Mouse (Mus musculus) intestine, postnatal 0 days (tissue): Measurements from ENCODE around the gene Dtx1. TPM values are rescaled to one million over a fixed set of nuclear protein-coding genes. Genes with fewer than 3 reads are reported as not detected.

Experiments
- ATAC-seq: fragments of 200-750 bp; cut with Nextera tagmentation; 2 replicates; pipeline ENCODE4 v1.8.0; 2017; ENCODE audit warnings: mild to moderate bottlenecking, moderate TSS enrichment, moderate library complexity
- H3K27ac ChIP-seq: fragments of 300-500 bp; sonication (generic); 2 replicates; pipeline ENCODE4 v1.5.1; 2014; ENCODE audit warnings: mild to moderate bottlenecking, low read depth, low read length, moderate library complexity
- H3K27me3 ChIP-seq: fragments of 300-500 bp; sonication (generic); replicated peaks from 2 replicates; pipeline ENCODE4 v1.6.1; 2014; ENCODE audit warnings: low read length, mixed read lengths; ENCODE audit not compliant: control insufficient read depth, insufficient read depth
- H3K36me3 ChIP-seq: fragments of 300-500 bp; sonication (generic); 2 replicates; pipeline ENCODE4 v1.6.1; 2014; ENCODE audit warnings: mild to moderate bottlenecking, moderate library complexity; ENCODE audit not compliant: control insufficient read depth, insufficient read depth
- H3K4me1 ChIP-seq: fragments of 300-500 bp; sonication (generic); replicated peaks from 2 replicates; pipeline ENCODE4 v1.6.1; 2014; ENCODE audit warnings: antibody characterized with exemption, low read length, mixed read lengths; ENCODE audit not compliant: control insufficient read depth, insufficient read depth
- H3K4me2 ChIP-seq: fragments of 300-500 bp; sonication (generic); replicated peaks from 2 replicates; pipeline ENCODE4 v1.6.1; 2014; ENCODE audit warnings: low read depth, mild to moderate bottlenecking, moderate library complexity
- H3K4me3 ChIP-seq: fragments of 300-500 bp; sonication (generic); 2 replicates; pipeline ENCODE4 v1.5.1; 2014; ENCODE audit warnings: low read depth, low read length
- H3K9ac ChIP-seq: fragments of 300-500 bp; sonication (generic); 2 replicates; pipeline ENCODE4 v1.6.1; 2014; ENCODE audit warnings: mild to moderate bottlenecking, low read depth, low read length
- H3K9me3 ChIP-seq: fragments of 300-500 bp; sonication (generic); 2 replicates; pipeline ENCODE4 v1.6.1; 2016; ENCODE audit warnings: mixed run types; ENCODE audit not compliant: control insufficient read depth
- CTCF ChIP-seq: sonication (generic); IDR thresholded peaks from 2 replicates; pipeline ENCODE4 v1.5.1; 2016; ENCODE audit warnings: low read depth, mild to moderate bottlenecking, control low read depth, antibody characterized with exemption, moderate library complexity
- WGBS: fragments of 180-500 bp; shearing (Covaris S2); extraction: QIAGEN DNeasy Blood & Tissue Kit; methylation state at CpG from one replicate; pipeline ENCODE4 v1.1.7; 2014; 5-methylcytosine and 5-hydroxymethylcytosine counted together
- polyA plus RNA-seq: library from polyadenylated mRNA; unstranded; fragments of >200 nt; fragmentation: Nextera tagmentation; extraction: Ambion mirVana; gene quantifications from 2 replicates; pipeline ENCODE4 v1.2.1, GENCODE M21; 2015

The Dtx1 gene
- polyA plus RNA-seq, 1 experiment from 2014 or later, result 2.3 TPM

- H3K27me3 ChIP-seq, result peaks cover 21% of the 10 kb centered on the region
- H3K9ac ChIP-seq, result no peak overlapping the region
- H3K4me2 ChIP-seq, result no peak overlapping the region
- TF ChIP-seq CTCF, result no peak
- no peak for ATAC-seq
- no peaks in the 10 kb centered on the region for H3K36me3 ChIP-seq
- H3K4me3 ChIP-seq, result no peak overlapping the region
- H3K4me1 ChIP-seq, result no peaks in the 10 kb centered on the region
- WGBS, result 10% methylated on average over 40 of the region's 41 CpGs
- H3K27ac ChIP-seq, result no peak overlapping the region
- no peaks in the 10 kb centered on the region for H3K9me3 ChIP-seq
Observed at GRCm38 (mm10) chr5:120694695-120695074, 17.0 kb downstream of the Dtx1 start.

GRCm38 (mm10) chr5:120693931-120694694 lies 17.6 kb downstream of the Dtx1 start:
- Histone ChIP-seq H3K4me3 (no peak overlapping the region), H3K36me3 (no peaks in the 10 kb centered on the region), H3K9ac (no peak overlapping the region), H3K27me3 (peaks cover 21% of the 10 kb centered on the region), H3K4me2 (no peak overlapping the region), H3K9me3 (no peaks in the 10 kb centered on the region), H3K4me1 (no peaks in the 10 kb centered on the region), H3K27ac (no peak overlapping the region)
- no peak for ATAC-seq
- WGBS, result 23% methylated on average over 38 of the region's 38 CpGs
- TF ChIP-seq CTCF, result no peak

- H3K9me3 ChIP-seq, result no peaks in the 10 kb centered on the region
- no peak overlapping the region for H3K9ac ChIP-seq
- H3K27ac ChIP-seq, result no peak overlapping the region
- H3K27me3 ChIP-seq, result peaks cover 21% of the 10 kb centered on the region
- 70% methylated on average over 19 of the region's 19 CpGs for WGBS
- no peaks in the 10 kb centered on the region for H3K36me3 ChIP-seq
- ATAC-seq, result no peak
- H3K4me1 ChIP-seq, result no peaks in the 10 kb centered on the region
- H3K4me3 ChIP-seq, result no peak overlapping the region
- no peak overlapping the region for H3K4me2 ChIP-seq
- no peak for TF ChIP-seq CTCF
Observed at GRCm38 (mm10) chr5:120692034-120692433, 19.7 kb downstream of the Dtx1 start.

GRCm38 (mm10) chr5:120690417-120690816 lies 21.3 kb downstream of the Dtx1 start:
- Histone ChIP-seq H3K4me1 (no peaks in the 10 kb centered on the region), H3K4me3 (no peak overlapping the region), H3K4me2 (no peak overlapping the region), H3K27me3 (peaks cover 17% of the 10 kb centered on the region), H3K9ac (no peak overlapping the region), H3K9me3 (no peaks in the 10 kb centered on the region), H3K36me3 (no peaks in the 10 kb centered on the region), H3K27ac (no peak overlapping the region)
- 44% methylated on average over 4 of the region's 4 CpGs for WGBS
- TF ChIP-seq CTCF, result no peak
- no peak for ATAC-seq

- TF ChIP-seq CTCF, result no peak
- 21% methylated on average over 4 of the region's 4 CpGs for WGBS
- no peak for ATAC-seq
- Histone ChIP-seq H3K27ac (no peak overlapping the region), H3K27me3 (peaks cover 8% of the 10 kb centered on the region; the same call in 1 of the 2 replicates), H3K9ac (no peak overlapping the region), H3K36me3 (no peaks in the 10 kb centered on the region), H3K4me3 (no peak overlapping the region), H3K4me2 (no peak overlapping the region), H3K4me1 (no peaks in the 10 kb centered on the region), H3K9me3 (no peaks in the 10 kb centered on the region)
Observed at GRCm38 (mm10) chr5:120688434-120688833, 23.3 kb downstream of the Dtx1 start.

GRCm38 (mm10) chr5:120687897-120688296 lies 23.8 kb downstream of the Dtx1 start:
- Histone ChIP-seq H3K4me1 (no peaks in the 10 kb centered on the region), H3K9me3 (no peaks in the 10 kb centered on the region), H3K4me2 (no peak overlapping the region), H3K36me3 (no peaks in the 10 kb centered on the region), H3K9ac (no peak overlapping the region), H3K27ac (no peak overlapping the region), H3K4me3 (no peak overlapping the region), H3K27me3 (peaks cover 11% of the 10 kb centered on the region; the same call in 1 of the 2 replicates)
- ATAC-seq, result no peak
- WGBS, result 91% methylated on average over 5 of the region's 5 CpGs
- TF ChIP-seq CTCF, result no peak
